Mouse (Mus musculus) lung, embryonic 16.5 days (tissue): ENCODE results near the gene Mtap. TPM values are rescaled to one million over a fixed set of nuclear protein-coding genes. Genes with fewer than 3 reads are reported as not detected.

Source experiments
- ATAC-seq: fragments of 200-750 bp; cut with Nextera tagmentation; 2 replicates; pipeline ENCODE4 v1.8.0; 2017; ENCODE audit warnings: low read depth, mild to moderate bottlenecking, moderate library complexity
- H3K27ac ChIP-seq: fragments of 300-500 bp; sonication (generic); 2 replicates; pipeline ENCODE4 v1.5.1; 2014; ENCODE audit warnings: mild to moderate bottlenecking, control low read depth, low read length
- H3K27me3 ChIP-seq: fragments of 300-500 bp; sonication (generic); 2 replicates; pipeline ENCODE4 v1.6.1; 2014; ENCODE audit warnings: low read depth, low read length, mixed read lengths; ENCODE audit not compliant: control insufficient read depth, insufficient read depth
- H3K36me3 ChIP-seq: fragments of 300-500 bp; sonication (generic); 2 replicates; pipeline ENCODE4 v1.6.1; 2014; ENCODE audit warnings: low read length; ENCODE audit not compliant: control insufficient read depth, insufficient read depth
- H3K4me1 ChIP-seq: fragments of 300-500 bp; sonication (generic); replicated peaks from 2 replicates; pipeline ENCODE4 v1.6.1; 2014; ENCODE audit warnings: low read length, mixed read lengths; ENCODE audit not compliant: control insufficient read depth, insufficient read depth
- H3K4me2 ChIP-seq: fragments of 300-500 bp; sonication (generic); 2 replicates; pipeline ENCODE4 v1.6.1; 2014; ENCODE audit warnings: low read depth, low read length, control low read depth
- H3K4me3 ChIP-seq: fragments of 300-500 bp; sonication (generic); 2 replicates; pipeline ENCODE4 v1.5.1; 2014; ENCODE audit warnings: mild to moderate bottlenecking, low read length, control low read depth
- H3K9ac ChIP-seq: fragments of 300-500 bp; sonication (generic); 2 replicates; pipeline ENCODE4 v1.6.1; 2014; ENCODE audit warnings: low read length, control low read depth
- H3K9me3 ChIP-seq: fragments of 300-500 bp; sonication (generic); 2 replicates; pipeline ENCODE4 v1.6.1; 2016; ENCODE audit warnings: low read length; ENCODE audit not compliant: control insufficient read depth
- WGBS: fragments of 180-500 bp; shearing (Covaris S2); extraction: QIAGEN DNeasy Blood & Tissue Kit; methylation state at CpG from one replicate; pipeline ENCODE4 v1.1.7; 2014; 5-methylcytosine and 5-hydroxymethylcytosine counted together
- polyA plus RNA-seq: library from polyadenylated mRNA; unstranded; fragments of >200 nt; fragmentation: Nextera tagmentation; extraction: Ambion mirVana; gene quantifications from 2 replicates; pipeline ENCODE4 v1.2.1, GENCODE M21; 2015

Gene Mtap
- polyA plus RNA-seq = 45.0 and 48.5 TPM in 2 replicates

- under 1% methylated on average over 31 of the region's 31 CpGs for WGBS
- Histone ChIP-seq H3K27me3 (no peaks in the 10 kb centered on the region), H3K4me2 (peak within 1 kb of the TSS; percentile 91), H3K27ac (peak within 1 kb of the TSS; percentile 85), H3K36me3 (no peaks in the 10 kb centered on the region), H3K9ac (peak within 1 kb of the TSS; percentile 78), H3K4me1 (peaks cover 18% of the 10 kb centered on the region), H3K9me3 (no peaks in the 10 kb centered on the region), H3K4me3 (peak within 1 kb of the TSS; percentile 74)
- peak; percentile 95 for ATAC-seq
Observed at GRCm38 (mm10) chr4:89136906-89137541, at the start of gene Mtap. Gene Mtap, plus strand, starts transcription at chr4:89137122.

GRCm38 (mm10) chr4:89089110-89089509, 47.8 kb upstream of the Mtap start:
- H3K4me3 ChIP-seq = no peak overlapping the region
- H3K4me2 ChIP-seq = no peak overlapping the region
- no peaks in the 10 kb centered on the region for H3K27me3 ChIP-seq
- H3K36me3 ChIP-seq = no peaks in the 10 kb centered on the region
- H3K4me1 ChIP-seq = no peaks in the 10 kb centered on the region
- H3K27ac ChIP-seq = no peak overlapping the region
- no peak for ATAC-seq
- H3K9ac ChIP-seq = no peak overlapping the region
- WGBS = 79% methylated on average over 7 of the region's 7 CpGs
- H3K9me3 ChIP-seq = no peaks in the 10 kb centered on the region

GRCm38 (mm10) chr4:89090217-89090616, 46.7 kb upstream of the Mtap start:
- Histone ChIP-seq H3K9me3 (no peaks in the 10 kb centered on the region), H3K4me1 (no peaks in the 10 kb centered on the region), H3K4me3 (no peak overlapping the region)

GRCm38 (mm10) chr4:89092153-89092552, 44.8 kb upstream of the Mtap start:
- WGBS = 37% methylated on average over 5 of the region's 5 CpGs
- no peaks in the 10 kb centered on the region for H3K36me3 ChIP-seq
- H3K27ac ChIP-seq = no peak overlapping the region
- H3K4me1 ChIP-seq = no peaks in the 10 kb centered on the region
- no peaks in the 10 kb centered on the region for H3K9me3 ChIP-seq
- H3K4me2 ChIP-seq = no peak overlapping the region
- no peak for ATAC-seq
- no peaks in the 10 kb centered on the region for H3K27me3 ChIP-seq
- no peak overlapping the region for H3K9ac ChIP-seq
- no peak overlapping the region for H3K4me3 ChIP-seq

More at GRCm38 (mm10) chr4:89090217-89090616, 46.7 kb upstream of the Mtap start:
- H3K27me3 ChIP-seq = no peaks in the 10 kb centered on the region
- no peak for ATAC-seq
- WGBS = 62% methylated on average over 6 of the region's 6 CpGs
- H3K4me2 ChIP-seq = no peak overlapping the region
- H3K9ac ChIP-seq = no peak overlapping the region
- no peaks in the 10 kb centered on the region for H3K36me3 ChIP-seq
- no peak overlapping the region for H3K27ac ChIP-seq

GRCm38 (mm10) chr4:89094773-89095172, 42.1 kb upstream of the Mtap start:
- Histone ChIP-seq H3K4me1 (no peaks in the 10 kb centered on the region), H3K9me3 (no peaks in the 10 kb centered on the region)
- WGBS = 74% methylated on average over 5 of the region's 5 CpGs

GRCm38 (mm10) chr4:89098261-89098660, 38.7 kb upstream of the Mtap start:
- no peaks in the 10 kb centered on the region for H3K4me1 ChIP-seq
- ATAC-seq = no peak
- 49% methylated on average over 5 of the region's 5 CpGs for WGBS
- no peaks in the 10 kb centered on the region for H3K27me3 ChIP-seq
- H3K27ac ChIP-seq = no peak overlapping the region
- H3K4me3 ChIP-seq = no peak overlapping the region
- no peaks in the 10 kb centered on the region for H3K9me3 ChIP-seq
- no peak overlapping the region for H3K4me2 ChIP-seq
- no peaks in the 10 kb centered on the region for H3K36me3 ChIP-seq
- no peak overlapping the region for H3K9ac ChIP-seq

More at GRCm38 (mm10) chr4:89094773-89095172, 42.1 kb upstream of the Mtap start:
- no peak for ATAC-seq
- H3K27ac ChIP-seq = no peak overlapping the region
- H3K36me3 ChIP-seq = no peaks in the 10 kb centered on the region
- H3K4me3 ChIP-seq = no peak overlapping the region
- no peak overlapping the region for H3K9ac ChIP-seq
- H3K27me3 ChIP-seq = no peaks in the 10 kb centered on the region
- H3K4me2 ChIP-seq = no peak overlapping the region

- 74% methylated on average over 3 of the region's 3 CpGs for WGBS
- Histone ChIP-seq H3K9ac (no peak overlapping the region), H3K4me1 (no peaks in the 10 kb centered on the region), H3K9me3 (no peaks in the 10 kb centered on the region), H3K36me3 (no peaks in the 10 kb centered on the region), H3K4me2 (no peak overlapping the region), H3K27ac (no peak overlapping the region), H3K4me3 (no peak overlapping the region), H3K27me3 (no peaks in the 10 kb centered on the region)
- no peak for ATAC-seq
Observed at GRCm38 (mm10) chr4:89101276-89101675, 35.6 kb upstream of the Mtap start.

GRCm38 (mm10) chr4:89102283-89102682, 34.6 kb upstream of the Mtap start:
- ATAC-seq = no peak
- no peak overlapping the region for H3K9ac ChIP-seq

GRCm38 (mm10) chr4:89105486-89105885, 31.4 kb upstream of the Mtap start:
- no peak overlapping the region for H3K9ac ChIP-seq

More at GRCm38 (mm10) chr4:89102283-89102682, 34.6 kb upstream of the Mtap start:
- H3K4me3 ChIP-seq = no peak overlapping the region
- no peaks in the 10 kb centered on the region for H3K9me3 ChIP-seq
- H3K36me3 ChIP-seq = no peaks in the 10 kb centered on the region
- no peaks in the 10 kb centered on the region for H3K4me1 ChIP-seq
- H3K27ac ChIP-seq = no peak overlapping the region
- no peak overlapping the region for H3K4me2 ChIP-seq
- WGBS = 68% methylated on average over 2 of the region's 2 CpGs
- H3K27me3 ChIP-seq = no peaks in the 10 kb centered on the region

More at GRCm38 (mm10) chr4:89105486-89105885, 31.4 kb upstream of the Mtap start:
- 44% methylated on average over 2 of the region's 2 CpGs for WGBS
- no peak for ATAC-seq
- no peak overlapping the region for H3K4me2 ChIP-seq
- no peaks in the 10 kb centered on the region for H3K27me3 ChIP-seq
- H3K9me3 ChIP-seq = no peaks in the 10 kb centered on the region
- H3K36me3 ChIP-seq = no peaks in the 10 kb centered on the region
- H3K27ac ChIP-seq = no peak overlapping the region
- H3K4me1 ChIP-seq = no peaks in the 10 kb centered on the region
- no peak overlapping the region for H3K4me3 ChIP-seq
